Mouse (Mus musculus) erythroblast, embryonic 14.5 days (primary cell): ENCODE results near the gene Bace2.

ENCODE experiments used
- GATA1 ChIP-seq: IDR thresholded peaks from 2 replicates; pipeline ENCODE4 v1.6.1; 2012; ENCODE audit warnings: low read length, inconsistent platforms, mixed read lengths
- TAL1 ChIP-seq: IDR thresholded peaks from 3 replicates; pipeline ENCODE4 v1.6.1; 2012; ENCODE audit warnings: low read length, inconsistent platforms, mixed read lengths

GRCm38 (mm10) chr16:97459831-97460230 is 103.3 kb downstream of the Bace2 start:
- TF ChIP-seq TAL1 (no peak), GATA1 (no peak)
